Mouse (Mus musculus): ENCODE data around the gene Zbtb48.

Zbtb48 gene

GRCm38 (mm10) chr4:151999481-151999880 lies 28.0 kb downstream of the Zbtb48 start:
- DNase-seq: no peak

- DNase-seq: no peak
These were observed 29.8 kb downstream of the Zbtb48 start for GRCm38 (mm10) chr4:151997701-151998100.

GRCm38 (mm10) chr4:151996951-151997222 lies 30.6 kb downstream of the Zbtb48 start:
- DNase-seq: no peak

- DNase-seq: peak; percentile 99
These were observed 31.1 kb downstream of the Zbtb48 start, which contains the start of gene Phf13 for GRCm38 (mm10) chr4:151996173-151996950. TSS of gene Phf13 (minus strand) at chr4:151996258.

- no peak for DNase-seq
These were observed 31.9 kb downstream of the Zbtb48 start for GRCm38 (mm10) chr4:151995371-151996172.

- peak; percentile 34 for DNase-seq
These were observed 33.0 kb downstream of the Zbtb48 start for GRCm38 (mm10) chr4:151994228-151995171.

- no peak for DNase-seq
These were observed 34.4 kb downstream of the Zbtb48 start for GRCm38 (mm10) chr4:151993035-151993434.

GRCm38 (mm10) chr4:151992091-151992490 lies 35.4 kb downstream of the Zbtb48 start:
- DNase-seq: no peak

GRCm38 (mm10) chr4:151989110-151989488 lies 38.4 kb downstream of the Zbtb48 start:
- DNase-seq: no peak

- DNase-seq: peak; percentile 88
These were observed 38.9 kb downstream of the Zbtb48 start, which contains the start of gene Thap3 for GRCm38 (mm10) chr4:151988342-151989109. TSS of gene Thap3 (minus strand) at chr4:151988997.

GRCm38 (mm10) chr4:151988014-151988341 lies 39.5 kb downstream of the Zbtb48 start:
- DNase-seq: no peak

GRCm38 (mm10) chr4:151986650-151987049 lies 40.8 kb downstream of the Zbtb48 start:
- DNase-seq: no peak

GRCm38 (mm10) chr4:151985886-151986285 lies 41.6 kb downstream of the Zbtb48 start:
- DNase-seq: peak; percentile 50

GRCm38 (mm10) chr4:151983560-151983959 lies 43.9 kb downstream of the Zbtb48 start:
- DNase-seq: no peak

GRCm38 (mm10) chr4:151983043-151983442 lies 44.4 kb downstream of the Zbtb48 start:
- no peak for DNase-seq

- DNase-seq: peak; percentile 88
These were observed 46.1 kb downstream of the Zbtb48 start for GRCm38 (mm10) chr4:151981363-151981762.

GRCm38 (mm10) chr4:151980699-151981098 lies 46.8 kb downstream of the Zbtb48 start:
- DNase-seq: no peak

GRCm38 (mm10) chr4:151977748-151978147 lies 49.7 kb downstream of the Zbtb48 start:
- DNase-seq: peak; percentile 93

- peak; percentile 51 for DNase-seq
These were observed 52.0 kb downstream of the Zbtb48 start for GRCm38 (mm10) chr4:151975441-151975840.

- DNase-seq: peak; percentile 52
These were observed 55.1 kb downstream of the Zbtb48 start for GRCm38 (mm10) chr4:151972221-151972967.

All from lung, postnatal 36 days (tissue).